Mouse (Mus musculus) heart, embryonic 14.5 days (tissue): ENCODE measurements around the gene Esrra. TPM values are rescaled to one million over a fixed set of nuclear protein-coding genes. Genes with fewer than 3 reads are reported as not detected.
"Not testable (repeated sequence)": the region's sequence is repeated elsewhere in the genome, so short reads cannot be mapped to it uniquely, and the experiment has no call there.

Source experiments
- ATAC-seq: fragments of 200-750 bp; cut with Nextera tagmentation; 2 replicates; pipeline ENCODE4 v1.8.0; 2017; ENCODE audit warnings: low read depth, moderate TSS enrichment; ENCODE audit not compliant: insufficient number of reproducible peaks, insufficient read depth, low FRiP score
- H3K27ac ChIP-seq, 2 experiments: fragments of 200-500 bp in 1 of 2; fragments of 300-500 bp in 1 of 2; sonication (generic) in 1 of 2; replicated peaks in 1 of 2; 2 replicates each; pipeline ENCODE4 v1.5.1; 2012 to 2014; ENCODE audit warnings: low read depth in 2 of 2, low read length in 2 of 2, control low read depth in 1 of 2, mild to moderate bottlenecking in 1 of 2, mixed read lengths in 1 of 2; ENCODE audit not compliant: control insufficient read depth in 1 of 2, insufficient read depth in 1 of 2
- H3K27me3 ChIP-seq: fragments of 300-500 bp; sonication (generic); 2 replicates; pipeline ENCODE4 v1.6.1; 2014; ENCODE audit warnings: mild to moderate bottlenecking, low read length, control low read depth; ENCODE audit not compliant: control insufficient read depth, insufficient read depth
- H3K36me3 ChIP-seq: fragments of 300-500 bp; sonication (generic); 2 replicates; pipeline ENCODE4 v1.6.1; 2014; ENCODE audit warnings: mild to moderate bottlenecking, control low read depth, low read length, mixed read lengths; ENCODE audit not compliant: control insufficient read depth, insufficient read depth
- H3K4me1 ChIP-seq, 2 experiments: fragments of 200-500 bp in 1 of 2; fragments of 300-500 bp in 1 of 2; sonication (generic) in 1 of 2; 2 replicates each; pipeline ENCODE4 v1.6.1; 2012 to 2014; ENCODE audit warnings: low read length in 2 of 2, control low read depth in 1 of 2, mixed read lengths in 1 of 2; ENCODE audit not compliant: control insufficient read depth in 2 of 2, insufficient read depth in 2 of 2
- H3K4me2 ChIP-seq: fragments of 300-500 bp; sonication (generic); 2 replicates; pipeline ENCODE4 v1.6.1; 2014; ENCODE audit warnings: mild to moderate bottlenecking, low read length
- H3K4me3 ChIP-seq, 2 experiments: fragments of 200-500 bp in 1 of 2; fragments of 300-500 bp in 1 of 2; sonication (generic) in 1 of 2; 2 replicates each; pipeline ENCODE4 v1.5.1; 2012 to 2014; ENCODE audit warnings: low read length in 2 of 2, mild to moderate bottlenecking in 2 of 2, control low read depth in 1 of 2, low read depth in 1 of 2, moderate library complexity in 1 of 2; ENCODE audit not compliant: control insufficient read depth in 1 of 2, insufficient read depth in 1 of 2
- H3K9ac ChIP-seq: fragments of 300-500 bp; sonication (generic); 2 replicates; pipeline ENCODE4 v1.6.1; 2014; ENCODE audit warnings: mild to moderate bottlenecking, low read length
- H3K9me3 ChIP-seq: fragments of 300-500 bp; sonication (generic); 2 replicates; pipeline ENCODE4 v1.6.1; 2016; ENCODE audit warnings: low read length, control low read depth; ENCODE audit not compliant: control insufficient read depth
- WGBS: fragments of 180-500 bp; shearing (Covaris S2); extraction: QIAGEN DNeasy Blood & Tissue Kit; methylation state at CpG from one replicate; pipeline ENCODE4 v1.1.7; 2014; 5-methylcytosine and 5-hydroxymethylcytosine counted together
- polyA plus RNA-seq: library from polyadenylated mRNA; unstranded; fragments of >200 nt; fragmentation: Nextera tagmentation; extraction: Ambion mirVana; gene quantifications from 2 replicates; pipeline ENCODE4 v1.2.1, GENCODE M21; 2014

The Esrra gene
- polyA plus RNA-seq, 1 experiment from 2014 or later: 18.0 TPM

DNA sequence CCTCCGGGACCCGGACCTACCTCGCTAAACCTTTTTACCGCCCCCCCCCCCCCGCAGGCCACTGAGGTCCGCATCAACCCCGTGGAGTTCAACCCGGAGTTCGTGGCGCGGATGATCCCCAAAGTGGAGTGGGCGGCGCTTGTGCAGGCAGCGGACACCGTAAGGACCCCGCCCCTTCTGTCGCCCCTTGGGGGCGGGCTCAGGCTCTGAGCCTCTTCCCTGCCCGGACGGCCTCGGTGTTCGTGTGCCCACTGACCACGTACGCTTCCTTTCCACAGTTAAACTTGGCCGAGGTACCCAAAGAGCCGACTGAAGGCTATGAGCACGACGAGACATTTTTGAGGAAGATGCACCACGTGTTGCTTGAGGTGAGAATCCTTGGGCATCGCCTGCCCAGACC is 11.3 kb downstream of the Esrra start:
- H3K4me2 ChIP-seq: peak overlapping the region; percentile 86
- H3K9me3 ChIP-seq, H3K27me3 ChIP-seq: not testable (repeated sequence)
- 1% methylated on average over 30 of the region's 30 CpGs for WGBS
- ATAC-seq: peak; percentile 15; the same call in 1 of the 2 replicates
- peak overlapping the region; percentile 68 to 73 for H3K4me3 ChIP-seq
- peaks cover 61% of the 10 kb centered on the region for H3K36me3 ChIP-seq
- peak overlapping the region; percentile 89 for H3K9ac ChIP-seq
- peak overlapping the region; percentile 99 to 100 for H3K27ac ChIP-seq
- H3K4me1 ChIP-seq: peaks cover 6 to 27% of the 10 kb centered on the region in 2 experiments

DNA sequence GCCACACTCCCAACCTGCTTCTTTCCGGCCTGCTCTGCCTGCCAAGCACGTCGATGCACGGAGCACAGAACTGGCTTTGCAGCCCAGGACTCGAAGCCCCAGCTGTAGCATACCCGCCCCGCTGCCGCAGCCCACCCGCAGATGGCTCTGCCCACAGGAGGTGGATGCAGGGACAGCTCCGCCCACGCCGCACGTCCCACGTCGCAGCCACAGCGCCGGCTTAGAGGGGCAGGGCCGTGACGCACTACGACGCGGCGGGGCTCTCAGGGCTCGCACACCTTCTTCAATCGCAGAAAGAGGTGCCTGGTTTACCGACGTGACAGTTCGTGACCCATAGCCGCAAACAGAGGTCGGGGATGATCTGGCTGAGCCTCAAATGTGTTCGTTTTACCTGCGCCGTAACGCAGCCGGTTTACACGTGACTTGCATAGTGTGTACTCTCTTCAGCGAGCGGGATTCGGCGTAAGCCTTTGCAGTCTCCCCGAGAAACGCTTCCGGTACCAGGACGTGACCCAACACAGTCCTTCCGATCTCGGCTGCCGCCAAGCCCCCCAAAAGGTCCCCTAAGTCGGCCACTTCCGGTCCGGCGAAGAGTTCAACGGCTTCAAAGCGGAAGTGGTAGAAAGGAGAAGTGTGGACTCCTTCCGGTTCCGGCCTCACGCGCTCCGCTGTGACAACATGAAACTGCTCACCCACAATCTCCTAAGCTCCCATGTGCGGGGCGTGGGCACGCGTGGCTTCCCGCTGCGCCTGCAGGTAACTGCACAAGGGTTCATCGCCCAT is 11.9 kb downstream of the Esrra start, which contains the start of the genes Trmt112 and Prdx5:
Trmt112 (plus strand) TSS at position 192 of the 783 bp plus-strand sequence.
Prdx5 (minus strand) TSS at position 600 of the 783 bp plus-strand sequence.
- ATAC-seq: peak; percentile 88
- H3K36me3 ChIP-seq: peaks cover 64% of the 10 kb centered on the region
- 0% methylated on average over 64 of the region's 65 CpGs for WGBS
- H3K27me3 ChIP-seq: no peaks in the 10 kb centered on the region
- H3K4me3 ChIP-seq: peak within 1 kb of the TSS; percentile 68 to 73
- peak within 1 kb of the TSS; percentile 89 for H3K9ac ChIP-seq
- peak within 1 kb of the TSS; percentile 86 for H3K4me2 ChIP-seq
- peak within 1 kb of the TSS; percentile 99 to 100 for H3K27ac ChIP-seq
- peaks cover 6 to 25% of the 10 kb centered on the region in 2 experiments for H3K4me1 ChIP-seq
- H3K9me3 ChIP-seq: no peaks in the 10 kb centered on the region

GRCm38 (mm10) chr19:6909021-6909420 is 12.6 kb downstream of the Esrra start:
- ATAC-seq: no peak
- Histone ChIP-seq H3K4me1 (peaks cover 6 to 25% of the 10 kb centered on the region in 2 experiments), H3K36me3 (peaks cover 60% of the 10 kb centered on the region), H3K4me2 (peak overlapping the region; percentile 86), H3K27ac (peak overlapping the region; percentile 99 to 100), H3K4me3 (peak overlapping the region; percentile 68 to 73), H3K9me3 (no peaks in the 10 kb centered on the region), H3K9ac (peak overlapping the region; percentile 89), H3K27me3 (no peaks in the 10 kb centered on the region)
- WGBS: 5% methylated on average over 11 of the region's 11 CpGs

- H3K27me3 ChIP-seq: no peaks in the 10 kb centered on the region
- H3K4me2 ChIP-seq: peak overlapping the region; percentile 86
- peaks cover 6 to 25% of the 10 kb centered on the region in 2 experiments for H3K4me1 ChIP-seq
- H3K9ac ChIP-seq: peak overlapping the region; percentile 89
- WGBS: 86% methylated on average over 7 of the region's 7 CpGs
- H3K4me3 ChIP-seq: peak overlapping the region; percentile 68 to 73; a peak in 2 of 4 replicates
- H3K9me3 ChIP-seq: no peaks in the 10 kb centered on the region
- ATAC-seq: no peak
- no peak overlapping the region for H3K27ac ChIP-seq
- H3K36me3 ChIP-seq: peaks cover 51% of the 10 kb centered on the region
Observed at GRCm38 (mm10) chr19:6907811-6908540, 13.6 kb downstream of the Esrra start.

- Histone ChIP-seq H3K27me3 (no peaks in the 10 kb centered on the region), H3K9ac (no peak overlapping the region; the same call in 1 of the 2 replicates), H3K4me2 (no peak overlapping the region), H3K4me3 (no peak overlapping the region), H3K36me3 (peaks cover 42% of the 10 kb centered on the region), H3K9me3 (no peaks in the 10 kb centered on the region), H3K27ac (no peak overlapping the region), H3K4me1 (peaks cover 6 to 25% of the 10 kb centered on the region in 2 experiments)
- ATAC-seq: no peak
- 92% methylated on average over 8 of the region's 8 CpGs for WGBS
Observed at GRCm38 (mm10) chr19:6907094-6907493, 14.5 kb downstream of the Esrra start.

DNA sequence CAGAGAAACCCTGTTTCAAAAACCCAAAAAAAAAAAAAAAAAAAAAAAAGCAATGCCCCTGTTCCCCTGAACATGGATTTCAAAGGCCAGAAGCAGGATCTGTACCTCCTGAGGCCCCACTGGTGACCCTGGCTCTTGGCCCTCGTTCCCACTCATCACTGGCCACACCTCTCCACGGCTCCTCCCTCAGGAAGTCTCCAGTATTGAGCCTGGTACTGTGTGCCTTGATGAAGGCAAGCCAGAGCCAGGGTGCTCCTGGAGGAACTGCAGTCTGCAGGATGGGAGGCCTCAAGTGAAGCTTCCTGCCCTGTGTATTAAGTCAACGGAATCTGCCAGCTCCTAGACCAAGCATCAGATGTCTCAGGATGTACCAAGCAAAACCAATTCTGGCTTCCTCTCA is 15.4 kb downstream of the Esrra start:
- no peaks in the 10 kb centered on the region for H3K27me3 ChIP-seq
- no peak overlapping the region for H3K9ac ChIP-seq
- H3K9me3 ChIP-seq: no peaks in the 10 kb centered on the region
- H3K4me1 ChIP-seq: peaks cover 6 to 21% of the 10 kb centered on the region in 2 experiments
- no peak overlapping the region for H3K4me2 ChIP-seq
- WGBS: 86% methylated on average over 3 of the region's 3 CpGs
- no peak for ATAC-seq
- no peak overlapping the region for H3K27ac ChIP-seq
- H3K36me3 ChIP-seq: peaks cover 33% of the 10 kb centered on the region
- no peak overlapping the region for H3K4me3 ChIP-seq

- Histone ChIP-seq H3K9ac (no peak overlapping the region), H3K27ac (no peak overlapping the region), H3K9me3 (no peaks in the 10 kb centered on the region), H3K4me2 (no peak overlapping the region), H3K4me1 (peaks cover 6 to 17% of the 10 kb centered on the region in 2 experiments), H3K4me3 (no peak overlapping the region), H3K27me3 (no peaks in the 10 kb centered on the region), H3K36me3 (peaks cover 30% of the 10 kb centered on the region)
- 85% methylated on average over 11 of the region's 11 CpGs for WGBS
- ATAC-seq: no peak
Observed at GRCm38 (mm10) chr19:6905498-6906159, 16.0 kb downstream of the Esrra start.
